Mouse (Mus musculus): ENCODE measurements around the gene Slc36a4.

DNA sequence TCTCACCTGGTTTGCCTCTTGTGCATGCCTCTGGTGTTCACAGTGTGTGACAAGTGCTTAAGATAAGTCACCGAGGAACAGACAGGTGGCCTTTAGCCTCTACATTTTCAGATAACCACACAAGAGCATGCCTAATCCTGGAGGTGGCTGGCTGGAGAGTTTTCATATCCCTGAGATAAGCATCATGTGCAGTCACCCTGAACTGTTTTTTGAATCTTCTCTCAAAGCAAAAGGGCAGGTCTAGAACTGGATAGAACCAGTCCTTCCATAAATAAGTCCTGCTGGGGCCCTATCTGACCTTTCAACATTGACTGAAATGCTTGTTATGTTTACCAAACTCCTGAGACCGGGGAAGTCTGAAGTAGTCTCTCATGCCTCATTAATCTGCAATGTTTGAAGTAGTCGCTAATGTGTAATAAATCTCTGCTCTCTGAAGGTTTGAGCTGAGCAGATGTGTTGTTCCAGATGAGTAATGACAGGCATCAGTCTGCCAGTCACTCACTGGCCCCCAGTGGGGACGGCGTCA, 39.5 kb upstream of the Slc36a4 start:
- TF ChIP-seq CTCF (IDR thresholded peaks at IDR 0.05; ENCODE audit: extremely low read depth, insufficient read length, insufficient replicate concordance, low read depth, low read length) (no peak), POLR2A (IDR thresholded peaks at IDR 0.05; ENCODE audit: low read depth, low read length) (no peak)
